Mouse (Mus musculus): Measurements from ENCODE around the gene Tgfbr2.

- no peak for TF ChIP-seq CEBPB (IDR thresholded peaks at IDR 0.05; ENCODE audit: insufficient read depth, poor library complexity, severe bottlenecking)
- peak; percentile 82 for TF ChIP-seq POLR2A (IDR thresholded peaks at IDR 0.05; ENCODE audit: insufficient read length, low read depth)
- TF ChIP-seq USF1 (IDR thresholded peaks at IDR 0.05; ENCODE audit: low read depth) = no peak
- TF ChIP-seq MAX (IDR thresholded peaks at IDR 0.05; ENCODE audit: low read depth) = no peak
- TF ChIP-seq MYOG (IDR thresholded peaks at IDR 0.05; ENCODE audit: control insufficient read depth in 1 of 3, insufficient read depth in 1 of 3, insufficient read length in 2 of 3, low read depth in 2 of 3) = peak in 2 of 3 experiments; percentile 9 to 80
- no peak for TF ChIP-seq E2F4 (IDR thresholded peaks at IDR 0.05; ENCODE audit: insufficient read depth)
- TF ChIP-seq MYOD1 (IDR thresholded peaks at IDR 0.05; ENCODE audit: control insufficient read depth in 1 of 3, insufficient read length in 2 of 3, low read depth in 2 of 3) = peak in 2 of 3 experiments; percentile 55 to 82
- no peak for TF ChIP-seq TCF12 (IDR thresholded peaks at IDR 0.05; ENCODE audit: insufficient read depth, poor library complexity, severe bottlenecking)
- TF ChIP-seq POLR2AphosphoS2 (IDR thresholded peaks at IDR 0.05; ENCODE audit: insufficient read length, low read depth) = peak; percentile 75
Measured at GRCm38 (mm10) chr9:116174481-116175461, at the start of gene Tgfbr2.
